Mouse (Mus musculus) kidney, adult 11 months (tissue): ENCODE results near the gene Adipor1.

ENCODE experiments used
- DNase-seq: peaks from one replicate; pipeline ENCODE4 v3.0.0; 2022

Gene Adipor1

GRCm38 (mm10) chr1:134415168-134415831 is at the start of gene Adipor1:
Adipor1 (plus strand) TSS chr1:134415378.
- peak; percentile 98 for DNase-seq

- no peak for DNase-seq
Measured at GRCm38 (mm10) chr1:134365491-134365890, 49.7 kb upstream of the Adipor1 start.

GRCm38 (mm10) chr1:134368777-134369337 is 46.3 kb upstream of the Adipor1 start:
- peak; percentile 51 for DNase-seq

GRCm38 (mm10) chr1:134374124-134374523 is 41.1 kb upstream of the Adipor1 start:
- DNase-seq, result no peak

- DNase-seq, result no peak
Measured at GRCm38 (mm10) chr1:134381051-134381450, 34.1 kb upstream of the Adipor1 start.

- no peak for DNase-seq
Measured at GRCm38 (mm10) chr1:134381795-134382625, 33.2 kb upstream of the Adipor1 start.

GRCm38 (mm10) chr1:134384581-134384980 is 30.6 kb upstream of the Adipor1 start:
- DNase-seq, result no peak

- no peak for DNase-seq
Measured at GRCm38 (mm10) chr1:134385176-134385575, 30.0 kb upstream of the Adipor1 start.

GRCm38 (mm10) chr1:134385666-134386065 is 29.5 kb upstream of the Adipor1 start, which contains the start of gene 4933406M09Rik:
4933406M09Rik (plus strand) TSS chr1:134385940.
- no peak for DNase-seq

GRCm38 (mm10) chr1:134393827-134394226 is 21.4 kb upstream of the Adipor1 start:
- DNase-seq, result no peak

- DNase-seq, result no peak
Measured at GRCm38 (mm10) chr1:134398210-134398609, 17.0 kb upstream of the Adipor1 start.

GRCm38 (mm10) chr1:134399735-134400134 is 15.4 kb upstream of the Adipor1 start:
- DNase-seq, result no peak

- DNase-seq, result peak; percentile 84
Measured at GRCm38 (mm10) chr1:134405509-134406413, 9.4 kb upstream of the Adipor1 start, which contains the start of gene Cyb5r1. Cyb5r1 (plus strand) TSS chr1:134405559.

- no peak for DNase-seq
Measured at GRCm38 (mm10) chr1:134406414-134406771, 8.8 kb upstream of the Adipor1 start.

- peak; percentile 55 for DNase-seq
Measured at GRCm38 (mm10) chr1:134408080-134408479, 7.1 kb upstream of the Adipor1 start.

GRCm38 (mm10) chr1:134411706-134412629 is 3.2 kb upstream of the Adipor1 start:
- no peak for DNase-seq

- DNase-seq, result no peak
Measured at GRCm38 (mm10) chr1:134414038-134414437, 1.1 kb upstream of the Adipor1 start.

- no peak for DNase-seq
Measured at GRCm38 (mm10) chr1:134414501-134415167, 544 bp upstream of the Adipor1 start.

- DNase-seq, result no peak
Measured at GRCm38 (mm10) chr1:134418414-134418975, 3.3 kb downstream of the Adipor1 start.

- DNase-seq, result no peak
Measured at GRCm38 (mm10) chr1:134419176-134419575, 4.0 kb downstream of the Adipor1 start.
